Mouse (Mus musculus) kidney, postnatal 25 days (tissue): ENCODE measurements around the gene Gm20737.
"Not testable (repeated sequence)": the region's sequence is repeated elsewhere in the genome, so short reads cannot be mapped to it uniquely, and the experiment has no call there.

Source experiments
- DNase-seq, 2 experiments: peaks; one replicate each; pipeline ENCODE4 v3.0.0; 2021; ENCODE audit warnings: mixed read lengths in 2 of 2

The Gm20737 gene

GRCm38 (mm10) chrY:10535942-10536341 lies at the start of gene Gm20737:
Gene Gm20737 (minus strand): TSS chrY:10536042.
- DNase-seq: not testable (repeated sequence)

GRCm38 (mm10) chrY:10553153-10553552 lies 17.3 kb upstream of the Gm20737 start, which contains the start of gene Gm21775:
Gene Gm21775 (plus strand): TSS chrY:10553453.
- DNase-seq: not testable (repeated sequence)
